Mouse (Mus musculus) erythroblast, embryonic 14.5 days (primary cell): ENCODE measurements at regions not wholly inside any gene's neighbourhood (a gene's known extent, or its start where the extent isn't known, plus 50 kb on each side); places are given as distances from the start of the nearest gene placed in this dataset.

Source experiments
- GATA1 ChIP-seq: IDR thresholded peaks from 2 replicates; pipeline ENCODE4 v1.6.1; 2012; ENCODE audit warnings: low read length, inconsistent platforms, mixed read lengths
- TAL1 ChIP-seq: IDR thresholded peaks from 3 replicates; pipeline ENCODE4 v1.6.1; 2012; ENCODE audit warnings: low read length, inconsistent platforms, mixed read lengths

DNA sequence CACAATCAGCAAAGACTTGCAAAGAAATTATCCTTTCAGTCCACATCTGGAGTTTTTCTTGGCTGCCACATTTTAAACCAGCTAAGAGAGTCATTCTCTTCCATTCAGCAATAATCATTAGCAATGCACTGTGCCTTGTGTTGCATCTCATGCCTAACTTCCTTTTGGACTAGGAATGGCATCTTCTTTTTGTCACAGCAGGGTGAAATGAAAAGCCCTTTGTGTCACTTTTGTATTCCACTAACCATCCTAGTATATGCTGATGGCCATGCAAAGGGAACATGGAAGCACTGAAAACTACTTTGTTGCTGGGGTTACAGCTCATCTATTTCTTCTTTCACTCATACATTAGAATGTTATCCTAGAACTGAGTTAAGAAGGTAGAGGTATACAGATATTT, 59.8 kb upstream of the Otogl start:
- no peak for TF ChIP-seq GATA1
- no peak for TF ChIP-seq TAL1
